Mouse (Mus musculus) MEL (cell line): ENCODE measurements around the gene Mapt. TPM values are rescaled to one million over a fixed set of nuclear protein-coding genes. Genes with fewer than 3 reads are reported as not detected.

ENCODE experiments used
- DNase-seq: peaks from one replicate; pipeline ENCODE4 v3.0.0; 2011; ENCODE audit warnings: low read depth, low spot score
- H3K27ac ChIP-seq: 2 replicates; pipeline ENCODE4 v1.5.1; 2012; ENCODE audit warnings: low read depth, mild to moderate bottlenecking, control low read depth, low read length, moderate library complexity; ENCODE audit not compliant: control insufficient read depth
- H3K27me3 ChIP-seq, 2 experiments: fragments of 150-350 bp in 1 of 2; sonication (generic) in 1 of 2; 2 replicates each; pipeline ENCODE4 v1.6.1; 2012; ENCODE audit warnings: low read length in 2 of 2, mild to moderate bottlenecking in 2 of 2, improper control_type of control experiment in 1 of 2, moderate library complexity in 1 of 2; ENCODE audit not compliant: insufficient read depth in 2 of 2, control insufficient read depth in 1 of 2
- H3K36me3 ChIP-seq, 2 experiments: 2 replicates each; pipeline ENCODE4 v1.6.1; 2012 to 2014; ENCODE audit warnings: low read length in 2 of 2, improper control_type of control experiment in 1 of 2, inconsistent platforms in 1 of 2, mild to moderate bottlenecking in 1 of 2; ENCODE audit not compliant: insufficient read depth in 2 of 2, control insufficient read depth in 1 of 2
- H3K4me1 ChIP-seq, 2 experiments: fragments of 150-350 bp in 1 of 2; sonication (generic) in 1 of 2; 2 replicates each; pipeline ENCODE4 v1.6.1; 2012; ENCODE audit warnings: low read length in 2 of 2, improper control_type of control experiment in 1 of 2, mild to moderate bottlenecking in 1 of 2; ENCODE audit not compliant: insufficient read depth in 2 of 2, control insufficient read depth in 1 of 2
- H3K4me3 ChIP-seq, 2 experiments: fragments of 150-350 bp in 1 of 2; sonication (generic) in 1 of 2; 2 replicates each; pipeline ENCODE4 v1.5.1; 2012; ENCODE audit warnings: low read depth in 2 of 2, low read length in 2 of 2, mild to moderate bottlenecking in 2 of 2, moderate library complexity in 2 of 2, control low read depth in 1 of 2, improper control_type of control experiment in 1 of 2; ENCODE audit not compliant: control insufficient read depth in 1 of 2, insufficient read depth in 1 of 2
- H3K79me2 ChIP-seq: 2 replicates; pipeline ENCODE4 v1.6.1; 2012; ENCODE audit warnings: mild to moderate bottlenecking, low read length, moderate library complexity; ENCODE audit not compliant: control insufficient read depth, poor library complexity, insufficient read depth
- H3K9ac ChIP-seq: 2 replicates; pipeline ENCODE4 v1.6.1; 2012; ENCODE audit warnings: low read depth, mild to moderate bottlenecking, control low read depth, low read length, moderate library complexity; ENCODE audit not compliant: control insufficient read depth, poor library complexity, severe bottlenecking
- H3K9me3 ChIP-seq: fragments of 150-350 bp; sonication (generic); replicated peaks from 2 replicates; pipeline ENCODE4 v1.6.1; 2012; ENCODE audit warnings: mild to moderate bottlenecking, low read length, improper control_type of control experiment, moderate library complexity; ENCODE audit not compliant: insufficient read depth
- CHD1 ChIP-seq: IDR thresholded peaks from 2 replicates; pipeline ENCODE4 v1.6.1; 2012; ENCODE audit warnings: low read depth, mild to moderate bottlenecking, inconsistent platforms, low read length, improper control_type of control experiment
- CHD2 ChIP-seq: IDR thresholded peaks from 2 replicates; pipeline ENCODE4 v1.6.1; 2011; ENCODE audit warnings: low read length, improper control_type of control experiment
- CTCF ChIP-seq, 3 experiments: IDR thresholded peaks in 2 of 3; conservative IDR thresholded peaks in 1 of 3; 2 replicates each; pipeline ENCODE4 v1.5.1; 2011 to 2012; ENCODE audit warnings: low read length in 3 of 3, low read depth in 2 of 3, mild to moderate bottlenecking in 2 of 3, improper control_type of control experiment in 1 of 3, inconsistent platforms in 1 of 3, mixed read lengths in 1 of 3, moderate library complexity in 1 of 3; ENCODE audit not compliant: control insufficient read depth in 1 of 3, insufficient read depth in 1 of 3, poor library complexity in 1 of 3, severe bottlenecking in 1 of 3
- EP300 ChIP-seq, 2 experiments: IDR thresholded peaks; 2 replicates each; pipeline ENCODE4 v1.6.1; 2011; ENCODE audit warnings: improper control_type of control experiment in 2 of 2, low read length in 2 of 2, low read depth in 1 of 2, mild to moderate bottlenecking in 1 of 2
- ETS1 ChIP-seq: IDR thresholded peaks from 2 replicates; pipeline ENCODE4 v1.6.1; 2012; ENCODE audit warnings: low read depth, mild to moderate bottlenecking, inconsistent platforms, low read length, improper control_type of control experiment, moderate library complexity
- GATA1 ChIP-seq: IDR thresholded peaks from 2 replicates; pipeline ENCODE4 v1.6.1; 2011; ENCODE audit warnings: low read depth, low read length, improper control_type of control experiment
- HCFC1 ChIP-seq: IDR thresholded peaks from 2 replicates; pipeline ENCODE4 v1.6.1; 2012; ENCODE audit warnings: low read depth, mild to moderate bottlenecking, inconsistent platforms, low read length, improper control_type of control experiment, moderate library complexity
- KAT2A ChIP-seq: conservative IDR thresholded peaks from 2 replicates; pipeline ENCODE4 v1.6.1; 2012; ENCODE audit warnings: low read depth, low read length, improper control_type of control experiment, inconsistent platforms
- MEF2A ChIP-seq: IDR thresholded peaks from 2 replicates; pipeline ENCODE4 v1.6.1; 2014; ENCODE audit warnings: low read depth, mild to moderate bottlenecking, inconsistent platforms, low read length, improper control_type of control experiment; ENCODE audit not compliant: poor library complexity, insufficient replicate concordance, severe bottlenecking; ENCODE audit errors: extremely low read depth
- MYB ChIP-seq: IDR thresholded peaks from 2 replicates; pipeline ENCODE4 v1.6.1; 2011; ENCODE audit warnings: mild to moderate bottlenecking, low read depth, low read length, improper control_type of control experiment
- MYC ChIP-seq: IDR thresholded peaks from 2 replicates; pipeline ENCODE4 v1.6.1; 2011; ENCODE audit warnings: low read depth, mild to moderate bottlenecking, low read length, improper control_type of control experiment, moderate library complexity
- NRF1 ChIP-seq: IDR thresholded peaks from 2 replicates; pipeline ENCODE4 v1.6.1; 2014; ENCODE audit warnings: low read depth, mild to moderate bottlenecking, inconsistent platforms, low read length, improper control_type of control experiment, moderate library complexity; ENCODE audit not compliant: poor library complexity, insufficient read depth, severe bottlenecking
- POLR2AphosphoS2 ChIP-seq: IDR thresholded peaks from 2 replicates; pipeline ENCODE4 v1.6.1; 2011; ENCODE audit warnings: low read length, improper control_type of control experiment
- RCOR1 ChIP-seq: IDR thresholded peaks from 2 replicates; pipeline ENCODE4 v1.6.1; 2012; ENCODE audit warnings: low read depth, mild to moderate bottlenecking, inconsistent platforms, low read length, improper control_type of control experiment
- SIN3A ChIP-seq: IDR thresholded peaks from 2 replicates; pipeline ENCODE4 v1.6.1; 2012; ENCODE audit warnings: low read length, improper control_type of control experiment, inconsistent platforms
- SMC3 ChIP-seq: IDR thresholded peaks from 2 replicates; pipeline ENCODE4 v1.6.1; 2011; ENCODE audit warnings: low read depth, low read length, improper control_type of control experiment
- TAL1 ChIP-seq: IDR thresholded peaks from 2 replicates; pipeline ENCODE4 v1.6.1; 2012; ENCODE audit warnings: mild to moderate bottlenecking, inconsistent platforms, low read length, moderate library complexity, mixed read lengths
- TBP ChIP-seq: IDR thresholded peaks from 2 replicates; pipeline ENCODE4 v1.8.0; 2011; ENCODE audit warnings: low read depth, low read length, improper control_type of control experiment
- TCF12 ChIP-seq: IDR thresholded peaks from 2 replicates; pipeline ENCODE4 v1.6.1; 2014; ENCODE audit warnings: low read depth, mild to moderate bottlenecking, inconsistent platforms, low read length, improper control_type of control experiment, moderate library complexity
- UBTF ChIP-seq: IDR thresholded peaks from 2 replicates; pipeline ENCODE4 v1.6.1; 2012; ENCODE audit warnings: low read depth, mild to moderate bottlenecking, inconsistent platforms, low read length, improper control_type of control experiment, moderate library complexity, borderline replicate concordance; ENCODE audit not compliant: insufficient read depth
- USF1 ChIP-seq: IDR thresholded peaks from 2 replicates; pipeline ENCODE4 v1.6.1; 2014; ENCODE audit warnings: low read depth, mild to moderate bottlenecking, inconsistent platforms, low read length, improper control_type of control experiment, moderate library complexity
- ZC3H11A ChIP-seq: IDR thresholded peaks from 2 replicates; pipeline ENCODE4 v1.6.1; 2012; ENCODE audit warnings: low read depth, mild to moderate bottlenecking, inconsistent platforms, low read length, improper control_type of control experiment
- ZNF384 ChIP-seq: IDR thresholded peaks from 2 replicates; pipeline ENCODE4 v1.6.1; 2012; ENCODE audit warnings: low read depth, mild to moderate bottlenecking, inconsistent platforms, low read length, improper control_type of control experiment
- polyA plus RNA-seq, 2 experiments: library from polyadenylated mRNA; stranded (reverse) in 1 of 2; unstranded in 1 of 2; fragments of >175 nt in 1 of 2; fragments of >200 nt in 1 of 2; gene quantifications; 2 replicates each; pipeline versions ENCODE4 v1.2.1 to v1.2.4; 2012; ENCODE audit warnings: low replicate concordance in 2 of 2, low read depth in 1 of 2; ENCODE audit not compliant: insufficient read length in 2 of 2, insufficient read depth in 1 of 2, missing spikeins in 1 of 2
- total RNA-seq: library from RNA; depleted of rRNA; stranded (reverse); fragments of 300-350 nt; gene quantifications from 2 replicates; pipeline ENCODE4 v1.2.3, GENCODE M21; 2012

Mapt gene
- total and polyA plus RNA-seq, 3 experiments, result 0.89 to 1.7 TPM; not detected in 1

- Histone ChIP-seq H3K4me1 (no peaks in the 10 kb centered on the region), H3K27me3 (no peaks in the 10 kb centered on the region), H3K79me2 (no peaks in the 10 kb centered on the region), H3K27ac (no peak overlapping the region), H3K9ac (no peak overlapping the region), H3K36me3 (no peaks in the 10 kb centered on the region; a peak in 1 of 4 replicates), H3K9me3 (no peaks in the 10 kb centered on the region), H3K4me3 (no peak overlapping the region)
- TF ChIP-seq MEF2A, result no peak
- TF ChIP-seq SMC3, result no peak
- no peak for TF ChIP-seq UBTF
- no peak for TF ChIP-seq GATA1
- no peak for TF ChIP-seq USF1
- TF ChIP-seq TBP, result no peak
- TF ChIP-seq SIN3A, result no peak
- no peak for TF ChIP-seq ETS1
- no peak for TF ChIP-seq EP300 (IDR thresholded peaks at IDR 0.05; ENCODE audit: low read depth in 1 of 2, low read length in 2 of 2)
- TF ChIP-seq CHD1, result no peak
- DNase-seq, result no peak
These were observed 98.2 kb downstream of the Mapt start for GRCm38 (mm10) chr11:104329185-104329926.

GRCm38 (mm10) chr11:104330151-104330550, 99.0 kb downstream of the Mapt start:
- H3K4me1 ChIP-seq, result no peaks in the 10 kb centered on the region
- no peak overlapping the region for H3K9ac ChIP-seq
- H3K27ac ChIP-seq, result no peak overlapping the region
- no peaks in the 10 kb centered on the region; a peak in 1 of 4 replicates for H3K36me3 ChIP-seq
- no peaks in the 10 kb centered on the region for H3K27me3 ChIP-seq
- no peaks in the 10 kb centered on the region for H3K79me2 ChIP-seq
- no peak overlapping the region for H3K4me3 ChIP-seq
- no peaks in the 10 kb centered on the region for H3K9me3 ChIP-seq
- no peak for DNase-seq
- TF ChIP-seq SIN3A (no peak), KAT2A (no peak), MYB (no peak), HCFC1 (no peak)

DNA sequence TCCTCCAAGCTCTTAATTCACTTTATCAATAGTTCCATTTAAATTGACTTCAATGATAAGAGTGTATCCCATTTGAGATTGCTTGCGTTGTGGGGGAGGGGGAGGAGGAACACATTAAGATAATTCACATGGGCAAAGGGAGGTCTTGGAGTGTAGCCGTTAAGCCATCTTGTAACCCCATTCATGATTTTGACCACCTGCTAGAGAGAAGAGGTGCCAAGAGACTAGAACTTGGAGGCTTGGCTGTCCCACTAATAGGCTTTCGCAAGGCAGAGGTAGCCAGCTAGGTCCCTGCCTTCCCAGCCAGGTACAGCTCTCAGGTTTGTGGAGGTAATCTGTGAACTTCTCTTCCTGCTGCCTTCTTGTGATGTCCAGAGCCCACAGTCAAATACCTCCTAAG, 100.0 kb downstream of the Mapt start:
- Histone ChIP-seq H3K4me1 (no peaks in the 10 kb centered on the region), H3K27ac (no peak overlapping the region), H3K79me2 (no peaks in the 10 kb centered on the region), H3K9me3 (no peaks in the 10 kb centered on the region), H3K27me3 (no peaks in the 10 kb centered on the region), H3K36me3 (peaks cover 0 to 4% of the 10 kb centered on the region in 2 experiments; a peak in 2 of 4 replicates), H3K9ac (no peak overlapping the region), H3K4me3 (no peak overlapping the region)
- DNase-seq, result no peak
- TF ChIP-seq CTCF (IDR thresholded peaks at IDR 0.05 in 2 of 3, conservative IDR thresholded peaks at IDR 0.05 in 1 of 3; ENCODE audit: control insufficient read depth in 1 of 3, insufficient read depth in 1 of 3, low read depth in 2 of 3, low read length in 3 of 3, poor library complexity in 1 of 3, severe bottlenecking in 1 of 3), result no peak
- TF ChIP-seq ZC3H11A, result no peak
- TF ChIP-seq ZNF384, result no peak
- no peak for TF ChIP-seq TAL1
- no peak for TF ChIP-seq UBTF
- no peak for TF ChIP-seq GATA1
- TF ChIP-seq EP300 (IDR thresholded peaks at IDR 0.05; ENCODE audit: low read depth in 1 of 2, low read length in 2 of 2), result no peak
- TF ChIP-seq MYC, result no peak
- no peak for TF ChIP-seq MEF2A
- no peak for TF ChIP-seq CHD2
- no peak for TF ChIP-seq NRF1
- no peak for TF ChIP-seq CHD1
- TF ChIP-seq TCF12, result no peak
- TF ChIP-seq RCOR1, result no peak
- no peak for TF ChIP-seq POLR2AphosphoS2
